Mouse (Mus musculus): ENCODE measurements at regions not wholly inside any gene's neighbourhood (a gene's known extent, or its start where the extent isn't known, plus 50 kb on each side); places are given as distances from the start of the nearest gene placed in this dataset.

DNA sequence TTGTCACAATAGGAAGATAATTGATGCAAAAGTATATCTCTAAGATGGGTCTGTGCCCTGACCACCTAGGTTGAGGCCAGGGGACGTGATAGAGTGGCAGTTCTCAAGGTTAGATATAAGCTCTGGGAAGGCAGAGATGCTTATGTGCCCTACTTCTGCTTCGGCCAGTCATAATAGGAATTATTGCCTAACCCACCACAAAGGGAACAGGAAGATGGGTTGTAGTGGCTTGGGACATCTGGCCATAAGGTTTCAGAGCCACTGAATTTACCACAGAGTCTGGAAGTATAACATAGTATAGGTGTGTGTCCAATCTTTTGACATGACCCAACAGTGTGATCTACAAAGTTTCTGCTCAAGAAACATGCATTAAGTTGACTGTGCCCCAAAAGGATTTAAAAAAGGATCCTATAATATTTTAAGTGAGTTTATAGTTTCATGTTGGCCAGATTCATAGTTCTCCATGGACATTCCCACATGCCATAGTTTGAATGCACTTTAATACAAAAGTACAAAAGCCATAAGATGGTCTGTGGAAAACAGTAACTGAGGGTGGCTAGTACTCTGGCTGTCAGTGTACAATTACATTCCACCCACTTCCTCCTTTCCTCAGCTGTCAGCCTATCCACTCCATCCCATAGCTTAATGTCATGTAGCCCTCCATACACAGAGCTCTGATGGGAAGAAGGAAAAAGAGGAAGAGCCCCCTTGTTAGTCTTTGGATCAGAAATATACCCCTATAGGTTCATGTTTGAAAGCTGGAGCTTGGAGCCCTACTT is 508.3 kb downstream of the Insc start:
- TF ChIP-seq ZNF384 (IDR thresholded peaks at IDR 0.05; ENCODE audit: low read depth, low read length) (no peak), HCFC1 (IDR thresholded peaks at IDR 0.05; ENCODE audit: borderline replicate concordance, insufficient read depth, low read length) (no peak), MAFK (IDR thresholded peaks at IDR 0.05; ENCODE audit: insufficient read depth, low read depth, low read length) (no peak), ZC3H11A (IDR thresholded peaks at IDR 0.05; ENCODE audit: borderline replicate concordance, low read depth, low read length) (no peak)

All from ES-E14 (cell line).